In the genomic region with DNA sequence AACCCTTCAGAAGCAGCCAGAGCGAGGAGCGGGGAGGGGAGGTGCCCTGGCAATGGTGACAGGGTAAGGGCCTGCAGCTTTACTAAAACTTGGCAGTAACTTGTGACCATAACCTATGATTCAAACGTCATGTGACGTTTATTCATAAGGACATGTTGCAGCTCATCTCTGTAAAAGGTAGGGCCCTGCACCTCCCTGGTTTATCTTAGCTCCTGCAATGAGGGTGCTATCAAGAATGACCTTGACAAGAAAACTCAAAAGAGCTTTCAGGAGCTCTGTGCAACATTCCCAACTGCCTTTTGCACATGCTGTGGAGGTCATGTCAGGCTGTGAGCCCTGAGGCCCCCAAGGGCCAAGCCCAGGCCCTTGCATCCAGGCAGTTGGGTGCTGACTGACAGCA, we compare ENCODE assay signal across 17 mouse cellular contexts. TPM values are rescaled to one million over a fixed set of nuclear protein-coding genes. Genes with fewer than 3 reads are reported as not detected.
A peak's percentile ranks its signal among the peaks of the same experiment; 100 is the strongest.
DNase-seq lines count a peak whose midpoint lies in the region; ATAC-seq and TF ChIP-seq lines count a peak whose summit lies in the region.
"Had no signal": no experiment of that assay in that cellular context is flagged by ENCODE, and none has a peak within 500 bp of the region (broad histone marks: within the 10 kb centered on the region; RNA-seq: fewer than 3 reads in every experiment).

No protein-coding gene starts in this region.

- no peaks in the 10 kb centered on the region for H3K27me3 ChIP-seq in cerebellum, adult 2 months (ENCODE audit: control insufficient read depth, insufficient read depth, low read length)
- no peaks in the 10 kb centered on the region for H3K27me3 ChIP-seq in heart, embryonic 16.5 days (ENCODE audit: control insufficient read depth, insufficient read depth, low read length)
- H3K27me3 ChIP-seq in midbrain, embryonic 16.5 days (ENCODE audit: control insufficient read depth, insufficient read depth, low read depth, low read length), result no peaks in the 10 kb centered on the region
- no peaks in the 10 kb centered on the region for H3K27me3 ChIP-seq in midbrain, embryonic 13.5 days
- H3K27me3 ChIP-seq: forebrain, embryonic 13.5 days; hindbrain, embryonic 12.5 days had no signal

- TF ChIP-seq CTCF in cerebellum, adult 2 months (IDR thresholded peaks at IDR 0.05; ENCODE audit: borderline replicate concordance, insufficient read depth, low read depth, low read length), result no peak

- no peaks in the 10 kb centered on the region for H3K9me3 ChIP-seq in heart, embryonic 16.5 days (replicated peaks; ENCODE audit: control insufficient read depth, low read length)
- no peaks in the 10 kb centered on the region for H3K9me3 ChIP-seq in midbrain, embryonic 16.5 days (replicated peaks; ENCODE audit: control insufficient read depth, low read length, poor library complexity, severe bottlenecking)
- no peaks in the 10 kb centered on the region for H3K9me3 ChIP-seq in midbrain, embryonic 13.5 days
- H3K9me3 ChIP-seq: embryonic facial prominence, embryonic 10.5 days; forebrain, embryonic 13.5 days; G1E; hindbrain, embryonic 12.5 days had no signal

- no peak for TF ChIP-seq POLR2A in cerebellum, adult 2 months (IDR thresholded peaks at IDR 0.05; ENCODE audit: borderline replicate concordance, insufficient read depth, low read length)

- peaks cover 30% of the 10 kb centered on the region for H3K36me3 ChIP-seq in heart, embryonic 16.5 days (ENCODE audit: control insufficient read depth, insufficient read depth)
- peaks cover 39% of the 10 kb centered on the region for H3K36me3 ChIP-seq in midbrain, embryonic 16.5 days (ENCODE audit: control insufficient read depth, insufficient read depth, low read length)
- H3K36me3 ChIP-seq in midbrain, embryonic 13.5 days, result peaks cover 85% of the 10 kb centered on the region

- no peak overlapping the region for H3K4me2 ChIP-seq in heart, embryonic 16.5 days (ENCODE audit: low read depth, low read length)
- no peak overlapping the region for H3K4me2 ChIP-seq in midbrain, embryonic 16.5 days (ENCODE audit: low read length)
- no peak overlapping the region for H3K4me2 ChIP-seq in midbrain, embryonic 13.5 days (replicated peaks)
- H3K4me2 ChIP-seq: forebrain, embryonic 13.5 days; hindbrain, embryonic 12.5 days had no signal

- DNase-seq in cerebellum, adult 2 months, result no peak
- no peak for DNase-seq in heart, adult 18-20 months
- DNase-seq: cerebellum, adult 18-20 months; cerebellum, postnatal 10 days; forebrain, postnatal 0 days; gastrocnemius, postnatal 14 days; kidney, adult 18-20 months had no signal

- no peak overlapping the region for H3K4me3 ChIP-seq in cerebellum, adult 2 months (replicated peaks; ENCODE audit: insufficient read depth, low read depth, low read length)
- H3K4me3 ChIP-seq in heart, embryonic 16.5 days (ENCODE audit: low read length), result no peak overlapping the region
- no peak overlapping the region for H3K4me3 ChIP-seq in midbrain, embryonic 16.5 days (ENCODE audit: low read depth, low read length)
- no peak overlapping the region for H3K4me3 ChIP-seq in midbrain, embryonic 13.5 days (replicated peaks)
- H3K4me3 ChIP-seq: embryonic facial prominence, embryonic 10.5 days; forebrain, embryonic 13.5 days; hindbrain, embryonic 12.5 days had no signal

- no peak for ATAC-seq in cerebellum, adult (ENCODE audit: insufficient number of reproducible peaks, low FRiP score, low TSS enrichment)
- no peak for ATAC-seq in heart, embryonic 16.5 days (replicated peaks; ENCODE audit: extremely low read depth, insufficient read depth, low FRiP score)
- no peak for ATAC-seq in midbrain, embryonic 16.5 days
- no peak for ATAC-seq in midbrain, embryonic 13.5 days
- ATAC-seq: CD4-positive, CD25-positive, alpha-beta regulatory T cell, adult 4 months; forebrain, embryonic 13.5 days; forebrain, postnatal 0 days; hindbrain, postnatal 0 days had no signal

- no peak overlapping the region for H3K9ac ChIP-seq in heart, embryonic 16.5 days (ENCODE audit: low read length)
- H3K9ac ChIP-seq in midbrain, embryonic 16.5 days (ENCODE audit: low read depth, low read length), result no peak overlapping the region
- H3K9ac ChIP-seq in midbrain, embryonic 13.5 days (replicated peaks), result no peak overlapping the region
- H3K9ac ChIP-seq: forebrain, embryonic 13.5 days; forebrain, postnatal 0 days; hindbrain, embryonic 12.5 days had no signal

- H3K27ac ChIP-seq in cerebellum, adult 2 months (ENCODE audit: insufficient read depth, low read length), result peak overlapping the region; percentile 79
- peak overlapping the region; percentile 27; the same call in 1 of the 2 replicates for H3K27ac ChIP-seq in heart, embryonic 16.5 days (ENCODE audit: low read length)
- peak overlapping the region; percentile 51 for H3K27ac ChIP-seq in midbrain, embryonic 16.5 days (ENCODE audit: low read length)
- no peak overlapping the region; the same call in 1 of the 2 replicates for H3K27ac ChIP-seq in midbrain, embryonic 13.5 days
- H3K27ac ChIP-seq: embryonic facial prominence, embryonic 10.5 days; forebrain, embryonic 13.5 days; hindbrain, embryonic 12.5 days; hindbrain, postnatal 0 days had no signal

- H3K4me1 ChIP-seq in cerebellum, adult 2 months (ENCODE audit: control insufficient read depth, insufficient read depth, low read length), result peaks cover 36% of the 10 kb centered on the region
- peaks cover 11% of the 10 kb centered on the region for H3K4me1 ChIP-seq in heart, embryonic 16.5 days (ENCODE audit: control insufficient read depth, insufficient read depth, low read length)
- no peaks in the 10 kb centered on the region; the same call in 1 of the 2 replicates for H3K4me1 ChIP-seq in midbrain, embryonic 16.5 days (ENCODE audit: control insufficient read depth, insufficient read depth, low read length)
- no peaks in the 10 kb centered on the region; the same call in 1 of the 2 replicates for H3K4me1 ChIP-seq in midbrain, embryonic 13.5 days (replicated peaks)
- H3K4me1 ChIP-seq: embryonic facial prominence, embryonic 10.5 days; forebrain, embryonic 13.5 days; hindbrain, embryonic 12.5 days had no signal

- WGBS in cerebellum, adult 2 months, result 73% methylated on average over 4 of the region's 4 CpGs
- WGBS in heart, embryonic 16.5 days, result 73% methylated on average over 4 of the region's 4 CpGs
- WGBS in midbrain, embryonic 16.5 days, result 92% methylated on average over 4 of the region's 4 CpGs
- WGBS in midbrain, embryonic 13.5 days, result 91% methylated on average over 4 of the region's 4 CpGs

RNA-seq across cellular contexts. Expression of gene Ptpn11, which starts 35.1 kb away (rescaled TPM):
- 89.0 and 91.8 TPM in 2 replicates for polyA plus RNA-seq in cerebellum, adult 2 months (2012; rRNA removed)
- 17.4 and 19.4 TPM in 2 replicates for polyA plus RNA-seq in heart, embryonic 16.5 days (2015; fragmentation: Nextera tagmentation; extraction: Ambion mirVana)
- total RNA-seq in heart, adult 18-20 months (2021), result 100 to 1,000 TPM; 172 to 174 TPM
- polyA plus RNA-seq in midbrain, embryonic 16.5 days (2015; fragmentation: Nextera tagmentation; extraction: Ambion mirVana), result 18.4 and 21.4 TPM in 2 replicates
- polyA plus RNA-seq in midbrain, embryonic 13.5 days (2015; fragmentation: Nextera tagmentation; extraction: Ambion mirVana), result 22.9 and 23.2 TPM in 2 replicates

RNA-seq across cellular contexts. Expression of gene Rpl6, which starts 48.2 kb away (rescaled TPM):
- polyA plus RNA-seq in cerebellum, adult 2 months (2012; rRNA removed), result 363 and 400 TPM in 2 replicates
- polyA plus RNA-seq in heart, embryonic 16.5 days (2015; fragmentation: Nextera tagmentation; extraction: Ambion mirVana), result 325 and 345 TPM in 2 replicates
- total RNA-seq in heart, adult 18-20 months (2021), result 100 to 1,000 TPM; 479 to 585 TPM
- 345 and 352 TPM in 2 replicates for polyA plus RNA-seq in midbrain, embryonic 16.5 days (2015; fragmentation: Nextera tagmentation; extraction: Ambion mirVana)
- polyA plus RNA-seq in midbrain, embryonic 13.5 days (2015; fragmentation: Nextera tagmentation; extraction: Ambion mirVana), result 416 and 429 TPM in 2 replicates
